Mouse (Mus musculus) right cerebral cortex, adult 18-20 months (tissue): ENCODE results near the gene Fgf7.

ENCODE experiments used
- DNase-seq: peaks from one replicate; pipeline ENCODE4 v3.0.0; 2022; ENCODE audit warnings: mixed read lengths

The Fgf7 gene

GRCm38 (mm10) chr2:126061037-126061773, 26.7 kb downstream of the Fgf7 start:
- no peak for DNase-seq

- no peak for DNase-seq
Measured at GRCm38 (mm10) chr2:126062876-126063275, 28.4 kb downstream of the Fgf7 start.

GRCm38 (mm10) chr2:126064814-126065213, 30.4 kb downstream of the Fgf7 start:
- no peak for DNase-seq

DNA sequence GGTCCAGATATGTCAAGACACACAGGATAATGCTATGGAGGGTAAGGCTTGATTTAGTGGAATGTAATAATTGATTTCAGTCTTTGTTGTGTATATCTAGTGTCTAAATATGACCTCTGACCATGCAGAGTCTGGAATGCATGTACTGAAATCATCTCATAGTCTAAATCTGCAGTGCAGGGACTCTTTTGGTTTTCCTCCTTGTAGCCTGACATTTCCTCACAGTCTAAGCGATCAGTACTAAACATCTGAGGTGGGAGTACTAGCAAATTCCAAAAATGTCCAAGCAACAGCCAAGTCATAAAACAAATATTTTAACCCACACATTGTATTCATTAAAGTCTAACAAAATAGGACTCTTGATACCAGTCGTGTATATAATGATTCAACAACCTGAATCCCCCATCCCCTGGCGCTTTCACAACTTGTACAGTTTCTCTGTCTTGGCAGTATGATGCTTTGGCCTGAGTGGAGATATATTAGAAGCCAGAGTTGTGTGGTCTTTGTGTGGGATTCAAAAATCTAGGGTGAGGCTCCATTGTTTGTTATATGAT, 30.9 kb downstream of the Fgf7 start:
- DNase-seq = no peak

GRCm38 (mm10) chr2:126069740-126070139, 35.3 kb downstream of the Fgf7 start:
- no peak for DNase-seq

DNA sequence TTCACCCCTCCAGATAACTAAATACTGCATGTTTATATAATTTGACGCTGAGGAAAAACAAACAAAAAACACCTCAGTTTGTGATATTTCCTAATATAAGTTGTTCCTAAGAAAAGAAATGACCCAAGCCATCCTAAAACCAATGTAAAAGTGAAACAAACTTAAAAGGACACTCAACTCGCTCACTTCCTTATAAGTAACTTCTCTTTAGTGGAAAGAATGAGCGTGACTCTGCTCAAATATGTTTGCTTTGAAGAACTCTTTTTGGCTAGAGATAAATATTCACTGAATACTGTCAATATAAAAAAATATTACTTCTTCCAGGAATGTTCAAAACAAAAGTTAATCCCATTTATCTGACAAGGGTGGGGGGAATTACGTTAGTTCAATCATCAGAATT, 39.3 kb downstream of the Fgf7 start:
- DNase-seq = no peak

- no peak for DNase-seq
Measured at GRCm38 (mm10) chr2:126076506-126076905, 42.0 kb downstream of the Fgf7 start.

DNA sequence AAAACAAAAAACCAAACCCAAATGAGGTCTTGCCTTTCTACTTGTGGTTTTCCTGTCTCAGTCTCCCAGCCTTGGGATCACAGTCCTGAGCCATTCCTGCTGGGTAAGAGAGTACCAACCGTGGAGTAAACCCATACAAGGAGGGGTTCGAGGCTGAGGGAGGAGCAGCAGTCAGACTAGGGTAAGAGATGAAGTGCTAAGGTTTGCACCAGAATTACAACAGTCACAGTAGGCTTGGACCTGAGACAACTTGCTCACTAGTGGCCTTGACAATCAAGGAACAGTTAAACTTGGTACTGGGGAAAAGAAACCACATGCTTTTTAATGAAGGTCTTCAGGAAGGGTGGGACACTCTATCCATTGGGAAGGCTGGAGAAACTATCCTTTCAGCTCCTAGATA, 44.6 kb downstream of the Fgf7 start:
- DNase-seq = no peak

- no peak for DNase-seq
Measured at GRCm38 (mm10) chr2:126084326-126084725, 49.9 kb downstream of the Fgf7 start.

GRCm38 (mm10) chr2:126086187-126086586, 51.7 kb downstream of the Fgf7 start:
- DNase-seq = no peak

GRCm38 (mm10) chr2:126090432-126090831, 56.0 kb downstream of the Fgf7 start:
- DNase-seq = no peak

DNA sequence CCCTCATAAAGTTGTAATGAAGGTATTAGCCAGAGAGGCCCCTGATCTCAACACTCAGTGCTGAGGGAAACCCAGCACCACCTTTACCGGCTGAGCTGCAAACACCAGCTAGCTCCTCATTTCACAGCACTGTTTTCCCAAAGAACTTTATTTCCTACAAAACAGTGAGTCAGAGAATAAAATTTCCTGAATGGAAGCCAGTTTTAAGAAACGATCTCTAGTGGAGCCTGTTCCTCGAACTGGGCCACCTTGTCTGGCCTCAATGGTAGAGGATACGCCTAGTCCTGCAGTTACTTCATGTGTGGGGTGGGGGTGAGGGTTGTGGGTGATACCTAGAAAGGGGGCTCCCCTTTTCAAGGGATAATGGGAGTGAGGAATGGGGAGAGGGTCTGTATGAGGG, 60.2 kb downstream of the Fgf7 start:
- no peak for DNase-seq
